Mouse (Mus musculus) stomach, embryonic 16.5 days (tissue): ENCODE results near the gene Gm3233. TPM values are rescaled to one million over a fixed set of nuclear protein-coding genes. Genes with fewer than 3 reads are reported as not detected.
"Not testable (repeated sequence)": the region's sequence is repeated elsewhere in the genome, so short reads cannot be mapped to it uniquely, and the experiment has no call there.

Experiments
- ATAC-seq: fragments of 200-750 bp; cut with Nextera tagmentation; 2 replicates; pipeline ENCODE4 v1.8.0; 2017; ENCODE audit warnings: moderate number of reproducible peaks, moderate TSS enrichment; ENCODE audit not compliant: insufficient read depth, low FRiP score
- H3K27ac ChIP-seq: fragments of 300-500 bp; sonication (generic); 2 replicates; pipeline ENCODE4 v1.5.1; 2014; ENCODE audit warnings: low read length
- H3K27me3 ChIP-seq: fragments of 300-500 bp; sonication (generic); 2 replicates; pipeline ENCODE4 v1.6.1; 2014; ENCODE audit warnings: low read length, control low read depth, mixed read lengths; ENCODE audit not compliant: control insufficient read depth, insufficient read depth
- H3K36me3 ChIP-seq: fragments of 300-500 bp; sonication (generic); 2 replicates; pipeline ENCODE4 v1.6.1; 2014; ENCODE audit warnings: low read length; ENCODE audit not compliant: control insufficient read depth, insufficient read depth
- H3K4me1 ChIP-seq: fragments of 300-500 bp; sonication (generic); 2 replicates; pipeline ENCODE4 v1.6.1; 2014; ENCODE audit warnings: low read length, control low read depth, mixed read lengths; ENCODE audit not compliant: control insufficient read depth, insufficient read depth
- H3K4me2 ChIP-seq: fragments of 300-500 bp; sonication (generic); 2 replicates; pipeline ENCODE4 v1.6.1; 2014; ENCODE audit warnings: low read depth, low read length, mixed read lengths
- H3K4me3 ChIP-seq: fragments of 300-500 bp; sonication (generic); replicated peaks from 2 replicates; pipeline ENCODE4 v1.5.1; 2014; ENCODE audit warnings: mild to moderate bottlenecking, low read length
- H3K9ac ChIP-seq: fragments of 300-500 bp; sonication (generic); 2 replicates; pipeline ENCODE4 v1.6.1; 2014; ENCODE audit warnings: low read length
- H3K9me3 ChIP-seq: fragments of 300-500 bp; sonication (generic); replicated peaks from 2 replicates; pipeline ENCODE4 v1.6.1; 2016; ENCODE audit warnings: low read length, control low read depth; ENCODE audit not compliant: control insufficient read depth
- WGBS: fragments of 180-500 bp; shearing (Covaris S2); extraction: QIAGEN DNeasy Blood & Tissue Kit; methylation state at CpG from one replicate; pipeline ENCODE4 v1.1.7; 2014; 5-methylcytosine and 5-hydroxymethylcytosine counted together
- polyA plus RNA-seq: library from polyadenylated mRNA; unstranded; fragments of >200 nt; fragmentation: Nextera tagmentation; extraction: Ambion mirVana; gene quantifications from 2 replicates; pipeline ENCODE4 v1.2.1, GENCODE M21; 2015

The Gm3233 gene
- polyA plus RNA-seq, 1 experiment from 2014 or later, result not detected

- WGBS, result 57% methylated on average over 4 of the region's 4 CpGs
- no peak overlapping the region for H3K4me3 ChIP-seq
- H3K4me2 ChIP-seq, result no peak overlapping the region
- H3K9me3 ChIP-seq, result no peaks in the 10 kb centered on the region
- no peaks in the 10 kb centered on the region for H3K4me1 ChIP-seq
- H3K27ac ChIP-seq, result no peak overlapping the region
- H3K36me3 ChIP-seq, result no peaks in the 10 kb centered on the region
- H3K9ac ChIP-seq, result no peak overlapping the region
- no peaks in the 10 kb centered on the region for H3K27me3 ChIP-seq
- ATAC-seq, result no peak
These were observed 45.7 kb downstream of the Gm3233 start for GRCm38 (mm10) chr10:77713734-77714133.

- ATAC-seq, H3K27me3 ChIP-seq, H3K4me3 ChIP-seq, H3K4me1 ChIP-seq, H3K9ac ChIP-seq, H3K27ac ChIP-seq, H3K4me2 ChIP-seq, H3K9me3 ChIP-seq, H3K36me3 ChIP-seq: not testable (repeated sequence)
These were observed 48.3 kb downstream of the Gm3233 start, which contains the start of gene Gm10024 for GRCm38 (mm10) chr10:77711157-77711556. Gene Gm10024 (plus strand): TSS chr10:77711457.

DNA sequence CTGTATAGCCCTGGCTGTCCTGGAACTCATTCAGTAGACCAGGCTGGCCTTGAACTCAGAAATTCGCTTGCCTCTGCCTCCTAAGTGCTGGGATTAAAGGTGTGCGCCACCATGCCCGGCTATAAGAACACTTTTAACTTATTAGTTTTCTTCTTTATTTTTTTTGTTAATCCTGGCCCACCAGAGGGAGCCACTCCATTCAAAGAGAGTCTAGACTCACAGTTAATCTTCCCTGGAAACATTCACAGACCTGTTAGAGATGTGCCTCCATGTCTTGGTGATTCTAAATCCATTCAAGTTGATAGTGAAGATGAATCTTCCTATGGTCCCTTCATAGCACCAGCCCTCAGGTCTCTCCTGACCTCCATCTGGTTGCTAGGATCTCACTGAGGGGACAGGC, 49.7 kb downstream of the Gm3233 start:
- Histone ChIP-seq H3K27ac (no peak overlapping the region), H3K4me1 (no peaks in the 10 kb centered on the region), H3K4me3 (no peak overlapping the region), H3K36me3 (no peaks in the 10 kb centered on the region), H3K9me3 (peaks cover 6% of the 10 kb centered on the region; the same call in 1 of the 2 replicates), H3K27me3 (no peaks in the 10 kb centered on the region), H3K9ac (no peak overlapping the region), H3K4me2 (no peak overlapping the region)
- 73% methylated on average over 3 of the region's 3 CpGs for WGBS
- no peak for ATAC-seq

Other genes starting within 250 kb of the Gm3233 start
- gene Fam207a, start 243.9 kb downstream of the Gm3233 start, polyA plus RNA-seq, result 29.7 and 31.0 TPM in 2 replicates
- 6.7 and 8.3 TPM in 2 replicates for gene Itgb2, start 229.4 kb downstream of the Gm3233 start, polyA plus RNA-seq
- gene Pttg1ip, start 178.0 kb downstream of the Gm3233 start, polyA plus RNA-seq, result 210 and 244 TPM in 2 replicates
- gene Sumo3, start 153.6 kb downstream of the Gm3233 start, polyA plus RNA-seq, result 324 and 327 TPM in 2 replicates
- 4.4 and 10.1 TPM in 2 replicates for gene Gm49325, start 153.5 kb downstream of the Gm3233 start, polyA plus RNA-seq
- 78.0 and 82.4 TPM in 2 replicates for gene Ube2g2, start 137.4 kb downstream of the Gm3233 start, polyA plus RNA-seq
- gene Tspear, start 73.1 kb downstream of the Gm3233 start, polyA plus RNA-seq, result 0.96 and 1.5 TPM in 2 replicates
- not detected in 2 replicates for gene Gm19402, start 68.9 kb downstream of the Gm3233 start, polyA plus RNA-seq
- gene Gm9508, start 62.4 kb downstream of the Gm3233 start, polyA plus RNA-seq, result not detected in 2 replicates
- not detected in 2 replicates for gene Gm10272, start 53.1 kb downstream of the Gm3233 start, polyA plus RNA-seq
- gene Gm10024, start 48.2 kb downstream of the Gm3233 start, polyA plus RNA-seq, result 0.27 TPM in 1 of 2 replicates, not detected in the other
- not detected in 2 replicates for gene Gm10142, start 43.9 kb downstream of the Gm3233 start, polyA plus RNA-seq
- not detected in 2 replicates for gene Krtap12-1, start 39.1 kb downstream of the Gm3233 start, polyA plus RNA-seq
- not detected in 2 replicates for gene Gm10100, start 33.2 kb downstream of the Gm3233 start, polyA plus RNA-seq
- gene Gm18596, start 17.0 kb downstream of the Gm3233 start, polyA plus RNA-seq, result not detected in 2 replicates
- not detected in 2 replicates for gene Gm9736, start 8.3 kb downstream of the Gm3233 start, polyA plus RNA-seq
- gene Gm3238, start 11.6 kb upstream of the Gm3233 start, polyA plus RNA-seq, result not detected in 2 replicates
- gene Gm7138, start 17.3 kb upstream of the Gm3233 start, polyA plus RNA-seq, result not detected in 2 replicates
- not detected in 2 replicates for gene Gm3250, start 22.9 kb upstream of the Gm3233 start, polyA plus RNA-seq
- gene Gm7137, start 28.5 kb upstream of the Gm3233 start, polyA plus RNA-seq, result not detected in 2 replicates
- not detected in 2 replicates for gene Gm9639, start 35.4 kb upstream of the Gm3233 start, polyA plus RNA-seq
- not detected in 2 replicates for gene Gm19668, start 39.5 kb upstream of the Gm3233 start, polyA plus RNA-seq
- gene Gm9507, start 52.2 kb upstream of the Gm3233 start, polyA plus RNA-seq, result not detected in 2 replicates
- gene Gm2696, start 55.0 kb upstream of the Gm3233 start, polyA plus RNA-seq, result not detected in 2 replicates
- gene Krtap10-4, start 67.4 kb upstream of the Gm3233 start, polyA plus RNA-seq, result not detected in 2 replicates
- gene Krtap10-10, start 76.3 kb upstream of the Gm3233 start, polyA plus RNA-seq, result not detected in 2 replicates
- gene Gm36176, start 87.1 kb upstream of the Gm3233 start, polyA plus RNA-seq, result not detected in 2 replicates
- gene Gm10318, start 93.2 kb upstream of the Gm3233 start, polyA plus RNA-seq, result not detected in 2 replicates
- gene Gm3285, start 102.3 kb upstream of the Gm3233 start, polyA plus RNA-seq, result not detected in 2 replicates
- gene Lrrc3, start 142.9 kb upstream of the Gm3233 start, polyA plus RNA-seq, result 5.8 and 6.7 TPM in 2 replicates
- 1.1 and 1.5 TPM in 2 replicates for gene Trpm2, start 210.9 kb upstream of the Gm3233 start, polyA plus RNA-seq
- gene 1810043G02Rik, start 218.8 kb upstream of the Gm3233 start, polyA plus RNA-seq, result 24.8 and 25.2 TPM in 2 replicates